Mouse (Mus musculus) small intestine, adult 2 months (tissue): ENCODE data around the gene Timm8a2.

ENCODE experiments used
- CTCF ChIP-seq: fragments of 200-500 bp; IDR thresholded peaks from 2 replicates; pipeline ENCODE4 v1.5.1; 2012; ENCODE audit warnings: low read depth, mild to moderate bottlenecking, control low read depth, inconsistent platforms, low read length, moderate library complexity, mixed read lengths; ENCODE audit not compliant: insufficient replicate concordance, insufficient read length; ENCODE audit errors: extremely low read depth
- POLR2A ChIP-seq: fragments of 200-500 bp; IDR thresholded peaks from 2 replicates; pipeline ENCODE4 v1.6.1; 2012; ENCODE audit warnings: low read depth, mild to moderate bottlenecking, control low read depth, inconsistent platforms, low read length, moderate library complexity

DNA sequence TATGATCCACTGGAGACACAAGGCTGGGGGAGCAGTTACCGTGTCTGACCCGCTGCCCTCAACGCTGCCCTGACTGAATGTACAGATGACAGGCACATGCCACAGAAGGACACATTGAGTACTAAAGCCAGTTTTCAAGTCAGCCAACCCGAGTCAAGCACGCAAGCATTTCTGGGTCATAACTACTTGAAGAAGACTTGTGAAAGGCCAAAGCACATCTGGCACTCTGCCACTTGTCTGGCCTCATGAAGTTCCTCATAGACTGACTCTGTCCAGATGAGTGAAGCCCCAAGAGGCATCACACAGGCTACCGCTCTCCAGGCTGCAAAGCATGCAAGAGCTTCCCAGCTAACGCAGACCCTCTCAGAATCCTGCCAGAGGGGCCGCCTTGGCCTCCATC, 37.7 kb upstream of the Timm8a2 start:
- no peak for TF ChIP-seq CTCF
- no peak for TF ChIP-seq POLR2A
